Mouse (Mus musculus): ENCODE measurements at regions not wholly inside any gene's neighbourhood (a gene's known extent, or its start where the extent isn't known, plus 50 kb on each side); places are given as distances from the start of the nearest gene placed in this dataset.

DNA sequence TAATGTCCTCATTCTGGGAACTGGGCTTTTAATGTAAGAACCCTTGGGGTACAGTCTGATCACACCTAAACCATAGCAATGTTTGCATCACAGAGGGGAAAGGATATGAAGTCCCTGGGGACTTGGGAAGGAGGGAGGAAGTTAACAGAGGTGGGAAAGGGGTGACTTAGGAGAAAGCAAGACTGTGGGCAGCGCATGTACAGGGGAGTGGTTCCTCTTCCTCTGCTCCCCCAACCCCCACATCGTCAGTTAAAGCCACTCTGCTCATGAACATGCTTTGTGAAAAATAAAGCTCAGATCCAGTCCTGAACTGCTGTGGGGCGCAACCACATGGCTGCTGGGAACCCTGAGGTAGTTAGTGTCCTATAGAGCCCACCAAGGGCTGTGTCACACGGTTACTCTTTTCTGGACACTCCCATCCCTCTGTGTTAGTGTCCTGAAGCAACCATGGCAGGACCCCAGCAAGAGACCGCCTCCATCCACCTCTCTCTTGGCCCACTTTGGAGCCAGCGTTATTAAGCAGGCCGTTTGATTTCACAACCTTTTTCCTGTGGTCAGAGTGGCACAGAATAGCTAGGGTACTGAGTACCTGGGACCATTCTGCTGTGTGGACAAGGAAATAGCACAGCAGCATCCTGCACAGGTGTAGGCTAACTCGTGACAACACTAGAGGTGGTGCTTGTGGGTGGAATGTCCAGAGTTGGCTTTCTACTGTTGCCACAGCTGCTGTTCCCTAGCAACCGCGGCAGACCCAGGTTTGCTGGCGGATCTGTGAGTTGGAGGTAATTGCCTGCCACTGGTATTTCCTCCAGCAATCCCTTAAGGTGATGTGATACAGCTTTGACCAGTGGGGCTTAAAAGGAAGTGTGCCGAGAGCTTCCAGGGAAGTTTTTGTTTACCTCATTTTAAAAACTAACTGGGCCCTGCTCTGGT, 50.3 kb upstream of the Cpeb4 start:
- peak overlapping the region; percentile 10; the same call in 1 of the 2 replicates for H3K27ac ChIP-seq
- no peaks in the 10 kb centered on the region for H3K36me3 ChIP-seq (replicated peaks; ENCODE audit: control insufficient read depth, insufficient read depth)
- peaks cover 15% of the 10 kb centered on the region for H3K4me1 ChIP-seq (replicated peaks; ENCODE audit: control insufficient read depth, insufficient read depth, low read length)
- ATAC-seq (ENCODE audit: low FRiP score), result peak; percentile 18; the same call in 1 of the 2 replicates
- H3K4me3 ChIP-seq (replicated peaks; ENCODE audit: low read length), result no peak overlapping the region
- H3K9ac ChIP-seq, result no peak overlapping the region
- H3K9me3 ChIP-seq (ENCODE audit: control insufficient read depth, low read length), result no peaks in the 10 kb centered on the region
- DNase-seq (ENCODE audit: low spot score), result no peak
- no peaks in the 10 kb centered on the region for H3K27me3 ChIP-seq (ENCODE audit: control insufficient read depth, insufficient read depth, low read length)
- 69% methylated on average over 12 of the region's 12 CpGs for WGBS
- no peak overlapping the region for H3K4me2 ChIP-seq (replicated peaks)

Measured in hindbrain, embryonic 14.5 days (tissue).